Mouse (Mus musculus) gonadal fat pad, adult 2 months (tissue): ENCODE data around the gene Snrpd3. TPM values are rescaled to one million over a fixed set of nuclear protein-coding genes. Genes with fewer than 3 reads are reported as not detected.
"Not testable (repeated sequence)": the region's sequence is repeated elsewhere in the genome, so short reads cannot be mapped to it uniquely, and the experiment has no call there.

ENCODE experiments used
- DNase-seq: peaks from one replicate; pipeline ENCODE4 v3.0.0-alpha.2; 2012; ENCODE audit warnings: low read depth
- polyA plus RNA-seq: library from polyadenylated mRNA; depleted of rRNA; stranded (reverse); fragments of >200 nt; gene quantifications from 2 replicates; pipeline ENCODE4 v1.2.3, GENCODE M21; 2012; rRNA removed

The Snrpd3 gene
- polyA plus RNA-seq, 1 experiment = 12.8 TPM

GRCm38 (mm10) chr10:75566765-75567164 is 49.4 kb downstream of the Snrpd3 start:
- not testable (repeated sequence) for DNase-seq

GRCm38 (mm10) chr10:75568029-75568428 is 50.7 kb downstream of the Snrpd3 start:
- DNase-seq = no peak

- DNase-seq = no peak
Observed at GRCm38 (mm10) chr10:75568441-75568840, 51.1 kb downstream of the Snrpd3 start.

GRCm38 (mm10) chr10:75568851-75569250 is 51.5 kb downstream of the Snrpd3 start:
- DNase-seq = no peak

GRCm38 (mm10) chr10:75570981-75571657 is 53.8 kb downstream of the Snrpd3 start:
- DNase-seq = no peak

GRCm38 (mm10) chr10:75571937-75572336 is 54.6 kb downstream of the Snrpd3 start:
- no peak for DNase-seq

GRCm38 (mm10) chr10:75573181-75573580 is 55.8 kb downstream of the Snrpd3 start:
- no peak for DNase-seq

GRCm38 (mm10) chr10:75573965-75574364 is 56.6 kb downstream of the Snrpd3 start:
- no peak for DNase-seq

GRCm38 (mm10) chr10:75579129-75579528 is 61.8 kb downstream of the Snrpd3 start:
- DNase-seq = no peak

GRCm38 (mm10) chr10:75585876-75586552 is 68.7 kb downstream of the Snrpd3 start:
- DNase-seq = no peak

GRCm38 (mm10) chr10:75586553-75586879 is 69.2 kb downstream of the Snrpd3 start:
- no peak for DNase-seq

Other genes starting within 250 kb of the Snrpd3 start
- gene Adora2a, start 200.7 kb upstream of the Snrpd3 start, polyA plus RNA-seq = 10.7 and 13.6 TPM in 2 replicates
- 0.96 and 0.98 TPM in 2 replicates for gene Upb1, start 116.4 kb upstream of the Snrpd3 start, polyA plus RNA-seq
- gene Gucd1, start 421 bp downstream of the Snrpd3 start, polyA plus RNA-seq = 47.6 and 51.9 TPM in 2 replicates
- gene Lrrc75b, start 42.8 kb downstream of the Snrpd3 start, polyA plus RNA-seq = 9.0 and 18.2 TPM in 2 replicates
- 127 and 198 TPM in 2 replicates for gene Ggt1, start 44.1 kb downstream of the Snrpd3 start, polyA plus RNA-seq
- 41.4 and 47.0 TPM in 2 replicates for gene Ggt5, start 71.8 kb downstream of the Snrpd3 start, polyA plus RNA-seq
- gene Susd2, start 126.5 kb downstream of the Snrpd3 start, polyA plus RNA-seq = 21.5 and 32.8 TPM in 2 replicates
- 31.3 and 33.0 TPM in 2 replicates for gene Cabin1, start 246.8 kb downstream of the Snrpd3 start, polyA plus RNA-seq